Mouse (Mus musculus): ENCODE data around the gene Gm42417. TPM values are rescaled to one million over a fixed set of nuclear protein-coding genes. Genes with fewer than 3 reads are reported as not detected.

Gene Gm42417
- polyA plus RNA-seq, 1 experiment = 0.05 TPM

DNA sequence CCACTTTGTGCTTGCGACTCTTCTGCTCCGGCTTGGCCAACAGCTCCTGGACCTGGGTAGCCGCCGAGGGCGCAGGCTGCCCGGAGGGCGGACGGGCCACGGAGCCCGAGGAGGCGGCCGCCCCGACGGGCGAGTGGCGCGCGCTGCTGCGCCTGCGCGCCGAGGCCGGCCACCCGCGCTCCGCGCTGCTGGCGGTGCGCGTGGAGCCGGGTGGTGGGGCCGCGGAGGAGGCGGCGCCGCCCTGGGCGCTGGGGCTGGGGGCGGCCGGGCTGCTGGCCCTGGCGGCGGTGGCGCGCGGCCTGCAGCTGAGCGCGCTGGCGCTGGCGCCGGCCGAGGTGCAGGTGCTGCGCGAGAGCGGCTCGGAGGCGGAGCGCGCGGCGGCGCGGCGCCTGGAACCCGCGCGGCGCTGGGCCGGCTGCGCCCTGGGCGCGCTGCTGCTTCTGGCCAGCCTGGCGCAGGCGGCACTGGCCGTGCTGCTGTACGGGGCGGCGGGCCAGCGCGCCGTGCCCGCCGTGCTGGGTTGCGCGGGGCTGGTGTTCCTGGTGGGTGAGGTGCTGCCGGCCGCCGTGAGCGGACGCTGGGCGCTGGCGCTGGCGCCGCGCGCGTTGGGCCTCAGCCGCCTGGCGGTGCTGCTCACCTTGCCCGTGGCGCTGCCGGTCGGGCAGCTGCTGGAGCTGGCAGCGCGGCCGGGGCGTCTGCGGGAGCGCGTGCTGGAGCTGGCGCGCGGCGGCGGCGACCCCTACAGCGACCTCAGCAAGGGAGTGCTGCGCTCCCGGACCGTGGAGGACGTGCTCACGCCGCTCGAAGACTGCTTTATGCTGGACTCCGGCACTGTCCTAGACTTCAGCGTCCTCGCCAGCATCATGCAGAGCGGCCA, 26.9 kb downstream of the Gm42417 start:
- TF ChIP-seq CTCF (IDR thresholded peaks at IDR 0.05; ENCODE audit: control insufficient read depth, insufficient read depth, insufficient read length) (peak; percentile 61), CEBPB (IDR thresholded peaks at IDR 0.05; ENCODE audit: low read depth) (no peak)
- Histone ChIP-seq H3K79me2 (ENCODE audit: control insufficient read depth, insufficient read depth) (peaks cover 31% of the 10 kb centered on the region), H3K27me3 (ENCODE audit: control insufficient read depth, insufficient read depth, insufficient read length) (no peaks in the 10 kb centered on the region), H3K4me3 (ENCODE audit: insufficient read depth, poor library complexity, severe bottlenecking) (peak overlapping the region; percentile 75), H3ac (ENCODE audit: control insufficient read depth, insufficient read length, low read depth) (peak overlapping the region; percentile 81), H3K79me3 (ENCODE audit: low read depth) (peaks cover 6% of the 10 kb centered on the region), H3K36me3 (ENCODE audit: control insufficient read depth, insufficient read depth) (peaks cover 4% of the 10 kb centered on the region)

DNA sequence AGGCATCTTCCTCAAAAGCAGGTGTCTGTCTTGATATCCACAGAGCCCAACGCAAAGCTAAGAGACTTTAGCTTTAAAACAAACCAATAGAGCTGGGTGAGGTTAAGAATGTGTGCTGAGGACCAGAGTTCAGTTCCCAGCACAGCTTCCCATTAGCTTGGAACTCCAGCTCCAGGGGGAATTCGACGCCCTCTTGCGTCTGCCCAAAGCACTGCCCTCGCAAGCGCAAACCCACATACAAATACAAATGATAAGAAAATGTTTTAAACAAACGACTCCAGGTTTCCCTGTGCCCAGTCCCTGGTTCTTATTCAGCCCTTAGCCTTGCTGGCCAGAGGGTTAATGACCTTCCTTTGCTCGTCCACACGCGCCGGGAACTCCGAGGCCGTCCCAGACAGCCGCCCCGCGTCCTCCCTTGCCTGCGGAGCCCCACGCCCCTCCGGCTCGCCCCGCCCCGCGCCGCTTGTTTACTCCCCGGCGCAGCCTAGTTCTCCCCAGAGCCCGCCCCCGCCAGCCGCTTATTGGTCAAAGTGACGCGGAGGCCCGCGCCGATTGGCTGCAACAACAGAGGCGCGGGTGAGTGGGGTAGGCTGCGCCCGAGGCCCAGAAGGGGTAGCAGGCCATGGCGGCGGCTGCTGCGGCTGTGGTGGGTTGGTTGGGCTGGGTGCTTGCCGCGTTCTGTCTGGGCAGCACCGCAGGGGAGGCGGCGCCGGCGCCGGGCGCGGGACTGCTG, 27.8 kb downstream of the Gm42417 start, which contains the start of gene Cnnm3:
Gene Cnnm3 (plus strand): TSS at position 579 of the 733 bp plus-strand sequence.
- peak within 1 kb of the TSS; percentile 75 for H3K4me3 ChIP-seq (ENCODE audit: insufficient read depth, poor library complexity, severe bottlenecking)

DNA sequence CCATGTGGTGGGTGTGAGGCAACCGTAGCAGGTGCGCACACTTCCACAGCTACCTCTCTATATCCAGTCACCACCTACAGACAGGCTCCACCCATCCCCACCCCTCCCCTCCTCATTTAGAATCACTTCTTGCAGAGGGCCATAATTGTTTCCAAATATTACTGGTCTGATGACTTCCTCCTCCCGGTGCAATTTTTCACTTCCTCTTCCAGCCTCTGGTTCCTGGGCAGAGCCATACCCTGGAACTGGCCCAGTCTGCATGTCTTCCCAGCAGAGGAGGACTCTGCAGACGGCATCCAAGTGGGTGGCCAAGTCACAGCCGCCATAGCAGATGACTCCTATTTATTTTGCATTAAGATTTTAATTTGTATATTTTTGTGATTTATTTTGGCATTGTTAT, 31.0 kb downstream of the Gm42417 start:
- H3K79me2 ChIP-seq (ENCODE audit: control insufficient read depth, insufficient read depth) = peaks cover 7% of the 10 kb centered on the region
- peaks cover 3% of the 10 kb centered on the region for H3K79me3 ChIP-seq (ENCODE audit: low read depth)
- H3K4me3 ChIP-seq (ENCODE audit: insufficient read depth, poor library complexity, severe bottlenecking) = no peak overlapping the region
- no peak overlapping the region for H3ac ChIP-seq (ENCODE audit: control insufficient read depth, insufficient read length, low read depth)
- peaks cover 4% of the 10 kb centered on the region for H3K36me3 ChIP-seq (ENCODE audit: control insufficient read depth, insufficient read depth)
- TF ChIP-seq CTCF (IDR thresholded peaks at IDR 0.05; ENCODE audit: control insufficient read depth, insufficient read depth, insufficient read length) (no peak), MYOG (IDR thresholded peaks at IDR 0.05; ENCODE audit: control insufficient read depth, extremely low read depth, insufficient read length) (no peak), USF1 (IDR thresholded peaks at IDR 0.05; ENCODE audit: low read depth) (no peak), MAX (IDR thresholded peaks at IDR 0.05) (no peak), CEBPB (IDR thresholded peaks at IDR 0.05; ENCODE audit: low read depth) (no peak), FOSL1 (IDR thresholded peaks at IDR 0.05; ENCODE audit: insufficient read depth, low read length, poor library complexity, severe bottlenecking) (no peak), MYOD1 (IDR thresholded peaks at IDR 0.05; ENCODE audit: control insufficient read depth, insufficient read length, low read depth) (no peak)
- no peaks in the 10 kb centered on the region for H3K27me3 ChIP-seq (ENCODE audit: control insufficient read depth, insufficient read depth, insufficient read length)

More for the DNA sequence above, 27.8 kb downstream of the Gm42417 start, which contains the start of gene Cnnm3:
- Histone ChIP-seq H3K36me3 (ENCODE audit: control insufficient read depth, insufficient read depth) (peaks cover 4% of the 10 kb centered on the region), H3K27me3 (ENCODE audit: control insufficient read depth, insufficient read depth, insufficient read length) (no peaks in the 10 kb centered on the region), H3K79me3 (ENCODE audit: low read depth) (peaks cover 3% of the 10 kb centered on the region), H3K79me2 (ENCODE audit: control insufficient read depth, insufficient read depth) (peaks cover 31% of the 10 kb centered on the region), H3ac (ENCODE audit: control insufficient read depth, insufficient read length, low read depth) (peak within 1 kb of the TSS; percentile 81)
- TF ChIP-seq CEBPB (IDR thresholded peaks at IDR 0.05; ENCODE audit: low read depth) (no peak), USF1 (IDR thresholded peaks at IDR 0.05; ENCODE audit: low read depth) (no peak), CTCF (IDR thresholded peaks at IDR 0.05; ENCODE audit: control insufficient read depth, insufficient read depth, insufficient read length) (no peak)

DNA sequence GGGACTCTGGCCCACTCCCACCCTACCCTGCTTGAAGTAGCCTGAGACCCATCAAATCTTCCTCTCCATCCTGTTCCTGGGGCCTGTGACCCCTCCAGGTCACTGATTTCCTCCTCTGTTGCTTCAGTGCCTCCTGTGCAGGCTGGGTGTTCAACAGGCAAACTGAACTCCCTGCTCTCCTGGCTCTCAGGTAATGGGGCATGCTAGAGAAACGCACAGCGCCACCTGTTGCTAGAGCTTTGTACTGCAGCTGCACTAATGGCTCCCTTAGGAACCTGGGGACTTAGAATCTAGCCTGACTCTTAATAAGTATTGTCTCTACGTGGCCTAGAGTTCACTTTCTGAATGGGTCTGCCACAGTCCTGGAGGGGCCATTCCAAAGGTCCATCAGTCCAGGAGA, 38.0 kb downstream of the Gm42417 start:
- Histone ChIP-seq H3ac (ENCODE audit: control insufficient read depth, insufficient read length, low read depth) (no peak overlapping the region), H3K79me3 (ENCODE audit: low read depth) (no peaks in the 10 kb centered on the region), H3K4me3 (ENCODE audit: insufficient read depth, poor library complexity, severe bottlenecking) (no peak overlapping the region), H3K36me3 (ENCODE audit: control insufficient read depth, insufficient read depth) (peaks cover 10% of the 10 kb centered on the region), H3K79me2 (ENCODE audit: control insufficient read depth, insufficient read depth) (no peaks in the 10 kb centered on the region), H3K27me3 (ENCODE audit: control insufficient read depth, insufficient read depth, insufficient read length) (no peaks in the 10 kb centered on the region)
- TF ChIP-seq CEBPB (IDR thresholded peaks at IDR 0.05; ENCODE audit: low read depth) (no peak), CTCF (IDR thresholded peaks at IDR 0.05; ENCODE audit: control insufficient read depth, insufficient read depth, insufficient read length) (peak; percentile 80)

DNA sequence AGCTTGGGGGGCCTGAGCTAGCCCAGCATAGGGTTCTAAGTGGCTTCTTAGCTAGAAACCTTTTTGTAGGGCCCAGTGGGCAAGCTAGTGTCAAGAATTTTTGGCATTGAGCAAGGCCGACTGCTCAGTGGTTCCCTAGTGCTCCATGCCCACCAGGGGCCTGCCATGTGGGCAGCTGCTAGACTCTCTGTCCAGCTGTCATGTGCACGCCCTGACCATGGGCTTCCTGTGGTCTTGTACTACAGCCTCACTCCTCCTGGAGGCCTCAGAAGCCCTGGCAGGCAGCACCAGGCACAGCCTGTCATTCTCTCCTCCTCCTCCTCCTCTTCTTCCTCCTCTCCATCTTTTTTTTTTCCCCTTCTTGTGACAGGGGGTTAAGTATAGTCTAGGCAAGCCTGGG, 41.9 kb downstream of the Gm42417 start:
- TF ChIP-seq CEBPB (IDR thresholded peaks at IDR 0.05; ENCODE audit: low read depth) (no peak), MAX (IDR thresholded peaks at IDR 0.05) (no peak), CTCF (IDR thresholded peaks at IDR 0.05; ENCODE audit: control insufficient read depth, insufficient read depth, insufficient read length) (no peak), MYOD1 (IDR thresholded peaks at IDR 0.05; ENCODE audit: control insufficient read depth, insufficient read length, low read depth) (no peak), USF1 (IDR thresholded peaks at IDR 0.05; ENCODE audit: low read depth) (no peak), MYOG (IDR thresholded peaks at IDR 0.05; ENCODE audit: control insufficient read depth, extremely low read depth, insufficient read length) (no peak), FOSL1 (IDR thresholded peaks at IDR 0.05; ENCODE audit: insufficient read depth, low read length, poor library complexity, severe bottlenecking) (no peak)

DNA sequence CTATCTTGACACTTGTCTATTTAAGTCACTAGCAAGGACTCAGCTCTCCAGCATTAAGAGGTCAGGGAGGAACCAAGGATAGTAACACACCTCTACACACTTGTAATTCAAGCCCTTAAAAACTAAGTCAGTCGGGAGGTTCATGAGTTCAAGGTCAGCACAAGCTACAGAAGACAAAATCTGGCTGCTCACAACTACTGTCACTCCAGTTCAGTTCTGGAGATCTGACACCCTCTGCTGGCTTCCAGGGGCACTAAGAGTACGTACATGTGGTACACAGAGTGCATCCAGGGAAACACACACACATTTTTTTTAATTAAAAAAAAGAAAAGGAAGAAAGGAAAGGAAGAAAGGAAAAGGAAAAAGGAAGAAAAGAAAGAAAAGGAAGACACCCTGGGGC, 42.5 kb downstream of the Gm42417 start:
- Histone ChIP-seq H3K79me3 (ENCODE audit: low read depth) (no peaks in the 10 kb centered on the region), H3K4me3 (ENCODE audit: insufficient read depth, poor library complexity, severe bottlenecking) (no peak overlapping the region), H3K79me2 (ENCODE audit: control insufficient read depth, insufficient read depth) (peaks cover 22% of the 10 kb centered on the region), H3ac (ENCODE audit: control insufficient read depth, insufficient read length, low read depth) (no peak overlapping the region), H3K27me3 (ENCODE audit: control insufficient read depth, insufficient read depth, insufficient read length) (no peaks in the 10 kb centered on the region), H3K36me3 (ENCODE audit: control insufficient read depth, insufficient read depth) (peaks cover 4% of the 10 kb centered on the region)
- TF ChIP-seq FOSL1 (IDR thresholded peaks at IDR 0.05; ENCODE audit: insufficient read depth, low read length, poor library complexity, severe bottlenecking) (no peak), MYOG (IDR thresholded peaks at IDR 0.05; ENCODE audit: control insufficient read depth, extremely low read depth, insufficient read length) (no peak), CTCF (IDR thresholded peaks at IDR 0.05; ENCODE audit: control insufficient read depth, insufficient read depth, insufficient read length) (peak; percentile 4)

More for the DNA sequence above, 41.9 kb downstream of the Gm42417 start:
- Histone ChIP-seq H3K79me2 (ENCODE audit: control insufficient read depth, insufficient read depth) (peaks cover 22% of the 10 kb centered on the region), H3ac (ENCODE audit: control insufficient read depth, insufficient read length, low read depth) (no peak overlapping the region), H3K79me3 (ENCODE audit: low read depth) (no peaks in the 10 kb centered on the region), H3K36me3 (ENCODE audit: control insufficient read depth, insufficient read depth) (peaks cover 4% of the 10 kb centered on the region), H3K27me3 (ENCODE audit: control insufficient read depth, insufficient read depth, insufficient read length) (no peaks in the 10 kb centered on the region), H3K4me3 (ENCODE audit: insufficient read depth, poor library complexity, severe bottlenecking) (no peak overlapping the region)
